Mouse (Mus musculus): ENCODE measurements around the gene Sertad2. TPM values are rescaled to one million over a fixed set of nuclear protein-coding genes. Genes with fewer than 3 reads are reported as not detected.

Gene Sertad2
- 30.3 TPM for polyA plus RNA-seq (2017; shearing (Covaris generic))

GRCm38 (mm10) chr11:20542739-20543452, at the start of gene Sertad2:
Gene Sertad2 (plus strand): TSS chr11:20543253.

Other genes starting within 250 kb of the Sertad2 start
- gene Slc1a4, start 210.5 kb upstream of the Sertad2 start, polyA plus RNA-seq (2017; shearing (Covaris generic)) = 1.1 TPM
- gene Aftph, start 198.3 kb downstream of the Sertad2 start, polyA plus RNA-seq (2017; shearing (Covaris generic)) = 67.2 TPM

Data from activated CD4-positive, CD25-positive, alpha-beta regulatory T cell, adult 9 weeks (primary cell).